Mouse (Mus musculus): Measurements from ENCODE around the gene Dhrs13. TPM values are rescaled to one million over a fixed set of nuclear protein-coding genes. Genes with fewer than 3 reads are reported as not detected.
A peak's percentile ranks its signal among the peaks of the same experiment; 100 is the strongest.
"Not testable (repeated sequence)": the region's sequence is repeated elsewhere in the genome, so short reads cannot be mapped to it uniquely, and the experiment has no call there.

The Dhrs13 gene
- total RNA-seq, 2 experiments from 2014 or later = 29.1 to 33.5 TPM

GRCm38 (mm10) chr11:78040878-78041277 lies 8.8 kb downstream of the Dhrs13 start:
- DNase-seq = no peak
- intact Hi-C loops (cut with DNase I) = no loop called here

GRCm38 (mm10) chr11:78042290-78042870 lies 10.3 kb downstream of the Dhrs13 start:
- intact Hi-C loops (cut with DNase I); DNase-seq: not testable (repeated sequence)

GRCm38 (mm10) chr11:78044758-78045251 lies 12.7 kb downstream of the Dhrs13 start:
- DNase-seq = peak; percentile 89
- intact Hi-C loops (cut with DNase I) = no loop called here

- DNase-seq; intact Hi-C loops (cut with DNase I): not testable (repeated sequence)
Measured at GRCm38 (mm10) chr11:78048637-78049036, 16.6 kb downstream of the Dhrs13 start.

GRCm38 (mm10) chr11:78053078-78053477 lies 21.0 kb downstream of the Dhrs13 start:
- intact Hi-C loops (cut with DNase I) = no loop called here
- DNase-seq = no peak

GRCm38 (mm10) chr11:78056946-78057345 lies 24.9 kb downstream of the Dhrs13 start:
- no peak for DNase-seq
- intact Hi-C loops (cut with DNase I) = no loop called here

GRCm38 (mm10) chr11:78059833-78060757 lies 28.0 kb downstream of the Dhrs13 start:
- intact Hi-C loops (cut with DNase I) = no loop called here
- peak; percentile 91 for DNase-seq

GRCm38 (mm10) chr11:78062563-78062962 lies 30.5 kb downstream of the Dhrs13 start:
- intact Hi-C loops (cut with DNase I) = no loop called here
- DNase-seq = no peak

- DNase-seq = no peak
- intact Hi-C loops (cut with DNase I) = no loop called here
Measured at GRCm38 (mm10) chr11:78065906-78066305, 33.8 kb downstream of the Dhrs13 start.

GRCm38 (mm10) chr11:78066641-78067040 lies 34.6 kb downstream of the Dhrs13 start:
- intact Hi-C loops (cut with DNase I) = no loop called here
- no peak for DNase-seq

- intact Hi-C loops (cut with DNase I) = no loop called here
- DNase-seq = no peak
Measured at GRCm38 (mm10) chr11:78067566-78067965, 35.5 kb downstream of the Dhrs13 start.

GRCm38 (mm10) chr11:78069130-78069529 lies 37.0 kb downstream of the Dhrs13 start:
- DNase-seq = no peak

GRCm38 (mm10) chr11:78069646-78070045 lies 37.6 kb downstream of the Dhrs13 start:
- DNase-seq = no peak
- intact Hi-C loops (cut with DNase I) = no loop called here

More at GRCm38 (mm10) chr11:78069130-78069529, 37.0 kb downstream of the Dhrs13 start:
- intact Hi-C loops (cut with DNase I) = no loop called here

- no peak for DNase-seq
- intact Hi-C loops (cut with DNase I) = no loop called here
Measured at GRCm38 (mm10) chr11:78071938-78072337, 39.9 kb downstream of the Dhrs13 start.

- DNase-seq = no peak
- intact Hi-C loops (cut with DNase I) = no loop called here
Measured at GRCm38 (mm10) chr11:78072425-78073130, 40.5 kb downstream of the Dhrs13 start.

GRCm38 (mm10) chr11:78073577-78074276 lies 41.6 kb downstream of the Dhrs13 start:
- intact Hi-C loops (cut with DNase I) = no loop called here

GRCm38 (mm10) chr11:78074277-78074652 lies 42.2 kb downstream of the Dhrs13 start:
- no peak for DNase-seq
- intact Hi-C loops (cut with DNase I) = no loop called here

More at GRCm38 (mm10) chr11:78073577-78074276, 41.6 kb downstream of the Dhrs13 start:
- DNase-seq = no peak

GRCm38 (mm10) chr11:78074666-78075065 lies 42.6 kb downstream of the Dhrs13 start:
- intact Hi-C loops (cut with DNase I) = no loop called here
- no peak for DNase-seq

GRCm38 (mm10) chr11:78079961-78080921 lies 48.2 kb downstream of the Dhrs13 start, which contains the start of gene Eral1:
Eral1 (minus strand) TSS chr11:78080383.
- intact Hi-C loops (cut with DNase I) = no loop called here
- peak; percentile 85 for DNase-seq

Data from left cerebral cortex, postnatal 4 days (tissue).